Comparison of ENCODE assay signal across 9 mouse cellular contexts in genomic region chr11:11499944-11500343, GRCm38 (mm10). TPM values are rescaled to one million over a fixed set of nuclear protein-coding genes. Genes with fewer than 3 reads are reported as not detected.
A peak's percentile ranks its signal among the peaks of the same experiment; 100 is the strongest.
DNase-seq lines count a peak whose midpoint lies in the region; ATAC-seq and TF ChIP-seq lines count a peak whose summit lies in the region.
"Had no signal": no experiment of that assay in that cellular context is flagged by ENCODE, and none has a peak within 500 bp of the region (broad histone marks: within the 10 kb centered on the region; RNA-seq: fewer than 3 reads in every experiment).

No protein-coding gene starts in this region.

- no peaks in the 10 kb centered on the region for H3K4me1 ChIP-seq in lung, embryonic 14.5 days (ENCODE audit: insufficient read depth)

- H3K36me3 ChIP-seq in lung, embryonic 14.5 days (ENCODE audit: insufficient read depth), result no peaks in the 10 kb centered on the region

- peak; percentile 29 for DNase-seq in adrenal gland, postnatal 10 days
- DNase-seq in adrenal gland, postnatal 25 days, result no peak
- DNase-seq in lung, embryonic 14.5 days, result peak; percentile 62
- DNase-seq in lung, adult 18-20 months, result no peak
- DNase-seq in brain, adult 2 months (ENCODE audit: low read depth, low spot score), result peak; percentile 37
- no peak for DNase-seq in urinary bladder, adult 18-20 months (ENCODE audit: low spot score in 2 of 2)

- no peak overlapping the region for H3K27ac ChIP-seq in lung, embryonic 14.5 days (ENCODE audit: low read depth)

- no peak overlapping the region for H3K4me2 ChIP-seq in lung, embryonic 14.5 days

- 13% methylated on average over 10 of the region's 10 CpGs for WGBS in lung, embryonic 14.5 days

- no peak overlapping the region for H3K9ac ChIP-seq in lung, embryonic 14.5 days

- peak; percentile 63 for TF ChIP-seq CTCF in lung, embryonic 14.5 days (IDR thresholded peaks at IDR 0.05; ENCODE audit: low read depth)

- no peaks in the 10 kb centered on the region for H3K27me3 ChIP-seq in lung, embryonic 14.5 days (ENCODE audit: insufficient read depth, low read length)

- no peak for ATAC-seq in lung, embryonic 14.5 days (ENCODE audit: insufficient read depth)
- peak; percentile 37 to 62; a peak in 1 of 4 replicates for ATAC-seq in hematopoietic stem cell, adult 5-6 weeks (replicated peaks in 1 of 2; ENCODE audit: insufficient read depth in 1 of 2, low FRiP score in 2 of 2, low TSS enrichment in 1 of 2, low read depth in 1 of 2, poor library complexity in 2 of 2, severe bottlenecking in 2 of 2)
- ATAC-seq in megakaryocyte-erythroid progenitor cell, adult 5-6 weeks (replicated peaks; ENCODE audit: low FRiP score, low TSS enrichment, poor library complexity, severe bottlenecking), result peak; percentile 84

- H3K4me3 ChIP-seq in lung, embryonic 14.5 days (ENCODE audit: low read depth, low read length), result no peak overlapping the region

- no peaks in the 10 kb centered on the region for H3K9me3 ChIP-seq in lung, embryonic 14.5 days (ENCODE audit: low read depth, low read length)

RNA-seq across cellular contexts. Expression of gene Zpbp, which starts 37.7 kb away (rescaled TPM):
- under 1 TPM; 0.57 to 0.73 TPM for total RNA-seq in adrenal gland, postnatal 10 days (2021)
- total RNA-seq in adrenal gland, postnatal 25 days (2021), result 0.29 and 0.61 TPM in 2 replicates
- 0.75 and 0.95 TPM in 2 replicates for polyA plus RNA-seq in lung, embryonic 14.5 days (2014; fragmentation: Nextera tagmentation; extraction: Ambion mirVana)
- total RNA-seq in hematopoietic stem cell, adult 5-6 weeks (2017), result 3.3 and 4.7 TPM in 2 replicates
- total RNA-seq in megakaryocyte-erythroid progenitor cell, adult 5-6 weeks (2014; fragmentation: Nextera tagmentation), result 1.1 and 1.7 TPM in 2 replicates
- total RNA-seq in megakaryocyte-erythroid progenitor cell, adult 5-6 weeks (2017), result 0.47 and 2.1 TPM in 2 replicates
- polyA plus RNA-seq: C2C12 had no signal

RNA-seq across cellular contexts. Expression of gene Spata48, which starts 38.0 kb away (rescaled TPM):
- total RNA-seq in adrenal gland, postnatal 10 days (2021), result 1 to 10 TPM; 1.8 to 2.2 TPM
- 1.5 TPM in 1 of 2 replicates, not detected in the other for total RNA-seq in adrenal gland, postnatal 25 days (2021)
- 1.6 and 2.7 TPM in 2 replicates for polyA plus RNA-seq in lung, embryonic 14.5 days (2014; fragmentation: Nextera tagmentation; extraction: Ambion mirVana)
- total RNA-seq in hematopoietic stem cell, adult 5-6 weeks (2017), result 2.0 TPM in 1 of 2 replicates, not detected in the other
- total RNA-seq in megakaryocyte-erythroid progenitor cell, adult 5-6 weeks (2014; fragmentation: Nextera tagmentation), result 1.6 and 3.4 TPM in 2 replicates
- total RNA-seq in megakaryocyte-erythroid progenitor cell, adult 5-6 weeks (2017), result 0.56 and 1.6 TPM in 2 replicates
- polyA plus RNA-seq: C2C12 had no signal

Comparison
In these comparisons a context has a peak if more than half of its experiments do, and no peak if none do; other contexts are left out.
1. DNase-seq: peak in adrenal gland, postnatal 10 days (single experiment), lung, embryonic 14.5 days (single experiment) and brain, adult 2 months (single experiment); none in adrenal gland, postnatal 25 days (single experiment), lung, adult 18-20 months (0 of 2) and urinary bladder, adult 18-20 months (0 of 2).